Mouse (Mus musculus) CH12.LX (cell line): ENCODE results near the gene Fbxo10.

Experiments used
- HCFC1 ChIP-seq: IDR thresholded peaks from 2 replicates; pipeline ENCODE4 v1.6.1; 2012; ENCODE audit warnings: low read depth, mild to moderate bottlenecking, inconsistent platforms, low read length, improper control_type of control experiment
- JUND ChIP-seq: conservative IDR thresholded peaks from 2 replicates; pipeline ENCODE4 v1.6.1; 2011; ENCODE audit warnings: low read depth, low read length, improper control_type of control experiment
- PAX5 ChIP-seq: IDR thresholded peaks from 2 replicates; pipeline ENCODE4 v1.6.1; 2012; ENCODE audit warnings: low read length, inconsistent platforms, mixed read lengths

DNA sequence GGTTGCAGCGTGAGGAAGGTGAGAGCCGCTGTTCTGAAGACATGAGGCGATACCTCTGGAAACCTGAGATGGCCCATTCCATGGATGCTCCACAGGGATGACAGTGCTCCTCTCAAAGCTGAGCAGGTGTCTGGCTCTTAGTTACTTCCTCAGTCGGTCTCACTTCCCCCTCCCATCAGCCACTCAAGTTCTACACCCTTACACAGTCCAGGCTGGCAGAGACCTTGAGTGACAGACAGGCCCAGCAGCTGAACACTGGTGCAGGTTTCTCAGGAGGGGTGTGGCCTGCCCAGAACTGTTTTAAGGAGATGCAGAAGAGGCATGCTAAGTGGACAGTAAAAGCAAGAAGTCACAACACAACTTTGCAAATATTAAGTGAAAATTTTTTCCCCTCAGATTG lies 16.7 kb downstream of the Fbxo10 start:
- TF ChIP-seq HCFC1 (no peak), PAX5 (no peak), JUND (0 out of 2 replicates have a peak, but pooled peaks have one; percentile 2)
